Comparison of ENCODE assay signal across 8 mouse cellular contexts in the genomic region with DNA sequence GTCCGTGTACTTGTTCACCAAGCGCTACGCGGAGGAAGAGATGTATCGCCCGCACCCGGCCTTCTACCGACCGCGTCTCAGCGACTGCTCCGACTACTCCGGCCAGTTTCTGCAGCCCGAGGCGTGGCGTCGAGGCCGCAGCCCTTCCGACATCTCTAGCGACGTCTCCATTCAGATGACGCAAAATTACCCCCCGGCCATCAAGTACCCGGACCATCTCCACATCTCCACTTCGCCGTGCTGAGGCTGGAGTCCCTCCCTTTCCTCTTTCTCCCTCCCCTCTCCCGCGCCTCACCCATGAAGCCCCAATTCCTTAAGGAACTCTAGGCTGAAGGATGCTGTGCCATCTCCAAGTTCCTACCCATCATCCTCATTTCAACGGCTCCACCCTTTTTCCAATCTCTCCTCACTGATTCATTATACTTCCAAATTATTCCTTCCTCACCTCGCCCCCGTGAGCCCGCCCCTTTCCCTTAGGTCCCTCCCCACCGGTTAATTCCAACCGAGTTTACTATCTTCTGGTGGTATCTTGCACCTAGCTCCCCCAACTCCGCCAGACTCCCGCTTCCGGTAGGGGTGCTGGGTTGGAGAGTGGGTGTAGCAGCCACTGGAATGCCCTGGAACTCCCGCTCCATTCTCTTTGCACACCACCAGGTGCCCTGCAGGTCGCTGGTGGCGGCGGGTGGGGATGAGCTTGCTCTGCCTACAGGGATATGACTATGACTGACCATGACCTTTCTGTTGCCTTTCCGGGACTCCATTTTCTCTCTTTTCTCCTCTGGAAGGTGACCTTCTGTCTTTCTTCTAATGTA. TPM values are rescaled to one million over a fixed set of nuclear protein-coding genes. Genes with fewer than 3 reads are reported as not detected.
DNase-seq lines count a peak whose midpoint lies in the region; ATAC-seq and TF ChIP-seq lines count a peak whose summit lies in the region.

No protein-coding gene starts in this region.

- H3K27me3 ChIP-seq in heart, postnatal 0 days (ENCODE audit: control insufficient read depth, insufficient read depth, low read length): peaks cover 31% of the 10 kb centered on the region
- peaks cover 24% of the 10 kb centered on the region for H3K27me3 ChIP-seq in embryonic facial prominence, embryonic 13.5 days
- H3K27me3 ChIP-seq in liver, embryonic 13.5 days: peaks cover 39% of the 10 kb centered on the region
- H3K27me3 ChIP-seq in cerebellum, adult 2 months (ENCODE audit: control insufficient read depth, insufficient read depth, low read length): no peaks in the 10 kb centered on the region

- H3K9me3 ChIP-seq in heart, postnatal 0 days (replicated peaks; ENCODE audit: control insufficient read depth, low read length): no peaks in the 10 kb centered on the region
- no peaks in the 10 kb centered on the region for H3K9me3 ChIP-seq in ES-E14 (ENCODE audit: control insufficient read depth, insufficient read depth, low read depth, low read length)
- no peaks in the 10 kb centered on the region for H3K9me3 ChIP-seq in embryonic facial prominence, embryonic 13.5 days
- no peaks in the 10 kb centered on the region for H3K9me3 ChIP-seq in liver, embryonic 13.5 days (replicated peaks)

- H3K27ac ChIP-seq in heart, postnatal 0 days (ENCODE audit: low read depth): no peak overlapping the region
- peak overlapping the region; percentile 98 for H3K27ac ChIP-seq in ES-E14 (ENCODE audit: insufficient read depth, low read depth, low read length, poor library complexity, severe bottlenecking)
- H3K27ac ChIP-seq in embryonic facial prominence, embryonic 13.5 days: no peak overlapping the region
- no peak overlapping the region for H3K27ac ChIP-seq in liver, embryonic 13.5 days
- no peak overlapping the region for H3K27ac ChIP-seq in cerebellum, adult 2 months (ENCODE audit: insufficient read depth, low read length)

- H3K4me1 ChIP-seq in heart, postnatal 0 days (ENCODE audit: control insufficient read depth, insufficient read depth): 0 out of 2 replicates have a peak, but pooled peaks cover 3% of the 10 kb centered on the region
- H3K4me1 ChIP-seq in ES-E14 (ENCODE audit: control insufficient read depth in 2 of 2, insufficient read depth in 2 of 2, low read length in 2 of 2, poor library complexity in 1 of 2): peaks cover 13 to 26% of the 10 kb centered on the region in 2 experiments
- H3K4me1 ChIP-seq in embryonic facial prominence, embryonic 13.5 days: peaks cover 8% of the 10 kb centered on the region
- no peaks in the 10 kb centered on the region; the same call in none of the 2 replicates for H3K4me1 ChIP-seq in liver, embryonic 13.5 days (replicated peaks)
- H3K4me1 ChIP-seq in cerebellum, adult 2 months (ENCODE audit: control insufficient read depth, insufficient read depth, low read length): peaks cover 5% of the 10 kb centered on the region; the same call in 1 of the 2 replicates

- no peak for DNase-seq in heart, postnatal 0 days (ENCODE audit: low spot score)
- DNase-seq in heart, adult 8-10 months (ENCODE audit: low spot score): no peak
- DNase-seq in ES-E14 (ENCODE audit: low read depth, low spot score): no peak
- DNase-seq in liver, embryonic 13.5 days: no peak
- no peak for DNase-seq in frontal cortex, postnatal 14 days (ENCODE audit: low spot score in 2 of 2)
- no peak for DNase-seq in cerebellum, adult 2 months
- DNase-seq in lung, postnatal 4 days: no peak

- no peaks in the 10 kb centered on the region for H3K36me3 ChIP-seq in heart, postnatal 0 days (replicated peaks; ENCODE audit: control insufficient read depth, insufficient read depth, low read length)
- H3K36me3 ChIP-seq in ES-E14 (ENCODE audit: control insufficient read depth, insufficient read depth, low read length, poor library complexity, severe bottlenecking): no peaks in the 10 kb centered on the region; the same call in 1 of the 2 replicates
- peaks cover 32% of the 10 kb centered on the region for H3K36me3 ChIP-seq in embryonic facial prominence, embryonic 13.5 days
- no peaks in the 10 kb centered on the region for H3K36me3 ChIP-seq in liver, embryonic 13.5 days

- no peak for ATAC-seq in heart, postnatal 0 days (ENCODE audit: insufficient read depth, low read depth)
- no peak for ATAC-seq in embryonic facial prominence, embryonic 13.5 days (ENCODE audit: insufficient number of reproducible peaks, insufficient read depth, low FRiP score, low TSS enrichment, low read depth)
- no peak for ATAC-seq in liver, embryonic 13.5 days (ENCODE audit: low read depth)

- no peak for TF ChIP-seq CTCF in heart, postnatal 0 days (IDR thresholded peaks at IDR 0.05; ENCODE audit: low read depth)
- no peak for TF ChIP-seq CTCF in cerebellum, adult 2 months (IDR thresholded peaks at IDR 0.05; ENCODE audit: borderline replicate concordance, insufficient read depth, low read depth, low read length)

- TF ChIP-seq EP300 in heart, postnatal 0 days (IDR thresholded peaks at IDR 0.05; ENCODE audit: low read depth): no peak

- peak overlapping the region; percentile 57 for H3K4me2 ChIP-seq in heart, postnatal 0 days (ENCODE audit: low read depth, low read length)
- peak overlapping the region; percentile 52 for H3K4me2 ChIP-seq in embryonic facial prominence, embryonic 13.5 days
- peak overlapping the region; percentile 4; the same call in 1 of the 2 replicates for H3K4me2 ChIP-seq in liver, embryonic 13.5 days

- TF ChIP-seq POLR2A in cerebellum, adult 2 months (IDR thresholded peaks at IDR 0.05; ENCODE audit: borderline replicate concordance, insufficient read depth, low read length): no peak

- in situ Hi-C loops in ES-E14 (cut with MboI; ENCODE audit: low sequenced_read_pairs in 2 of 2, unreplicated experiment in 2 of 2): no loop called here

- no peak overlapping the region for H3K9ac ChIP-seq in heart, postnatal 0 days (replicated peaks; ENCODE audit: low read depth, low read length)
- peak overlapping the region; percentile 77 for H3K9ac ChIP-seq in ES-E14 (ENCODE audit: insufficient read depth, low read depth, low read length, poor library complexity, severe bottlenecking)
- H3K9ac ChIP-seq in embryonic facial prominence, embryonic 13.5 days: no peak overlapping the region; the same call in 1 of the 2 replicates
- H3K9ac ChIP-seq in liver, embryonic 13.5 days: no peak overlapping the region

- WGBS in heart, postnatal 0 days: 4% methylated on average over 42 of the region's 42 CpGs
- 15% methylated on average over 42 of the region's 42 CpGs for WGBS in embryonic facial prominence, embryonic 13.5 days
- 3% methylated on average over 42 of the region's 42 CpGs for WGBS in liver, embryonic 13.5 days (ENCODE audit: insufficient replicate concordance)
- 49% methylated on average over 42 of the region's 42 CpGs for WGBS in cerebellum, adult 2 months

- H3K4me3 ChIP-seq in heart, postnatal 0 days (ENCODE audit: low read depth, low read length): peak overlapping the region; percentile 28
- H3K4me3 ChIP-seq in ES-E14 (ENCODE audit: insufficient read depth in 1 of 2, low read depth in 1 of 2, low read length in 2 of 2, poor library complexity in 1 of 2, severe bottlenecking in 1 of 2): peak overlapping the region; percentile 83
- 0 out of 2 replicates have a peak overlapping the region, but pooled peaks have one; percentile 11 for H3K4me3 ChIP-seq in embryonic facial prominence, embryonic 13.5 days
- no peak overlapping the region for H3K4me3 ChIP-seq in liver, embryonic 13.5 days (replicated peaks)
- H3K4me3 ChIP-seq in cerebellum, adult 2 months (replicated peaks; ENCODE audit: insufficient read depth, low read depth, low read length): no peak overlapping the region

TF ChIP-seq in ES-E14, 5 proteins besides CTCF, POLR2A, EP300 and RAD21:
- TF ChIP-seq MAFK (IDR thresholded peaks at IDR 0.05; ENCODE audit: insufficient read depth, low read depth, low read length): no peak
- TF ChIP-seq ZNF384 (IDR thresholded peaks at IDR 0.05; ENCODE audit: low read depth, low read length): no peak
- no peak for TF ChIP-seq ZC3H11A (IDR thresholded peaks at IDR 0.05; ENCODE audit: borderline replicate concordance, low read depth, low read length)
- no peak for TF ChIP-seq CHD2 (IDR thresholded peaks at IDR 0.05; ENCODE audit: low read depth, low read length)
- TF ChIP-seq HCFC1 (IDR thresholded peaks at IDR 0.05; ENCODE audit: borderline replicate concordance, insufficient read depth, low read length): no peak

RNA-seq across cellular contexts. Expression of a gene that starts 23.6 kb away (rescaled TPM):
- total RNA-seq in heart, postnatal 0 days (2014; rRNA removed; ENCODE audit: low replicate concordance): not detected in 2 replicates
- not detected in 2 replicates for polyA plus RNA-seq in heart, postnatal 0 days (2015; fragmentation: Nextera tagmentation; extraction: Ambion mirVana)
- total RNA-seq in heart, adult 8-10 months (2022): not detected
- total RNA-seq in ES-E14 (2012; rRNA removed): 7.8 and 9.8 TPM in 2 replicates
- 5.5 and 7.5 TPM in 2 replicates for polyA plus RNA-seq in embryonic facial prominence, embryonic 13.5 days (2015; fragmentation: Nextera tagmentation; extraction: Ambion mirVana)
- 0.10 TPM in 1 of 2 replicates, not detected in the other for polyA plus RNA-seq in liver, embryonic 13.5 days (2015; fragmentation: Nextera tagmentation; extraction: Ambion mirVana)
- polyA plus RNA-seq in cerebellum, adult 2 months (2012; rRNA removed): 16.6 and 20.6 TPM in 2 replicates

RNA-seq across cellular contexts. Expression of a gene that starts 34.2 kb away (rescaled TPM):
- 4.0 and 6.3 TPM in 2 replicates for total RNA-seq in heart, postnatal 0 days (2014; rRNA removed; ENCODE audit: low replicate concordance)
- 0.15 and 0.29 TPM in 2 replicates for polyA plus RNA-seq in heart, postnatal 0 days (2015; fragmentation: Nextera tagmentation; extraction: Ambion mirVana)
- 1 to 10 TPM; 3.0 to 3.6 (median 3.3) TPM for total RNA-seq in heart, adult 8-10 months (2022)
- 14.4 and 16.0 TPM in 2 replicates for total RNA-seq in ES-E14 (2012; rRNA removed)
- 3.3 and 3.7 TPM in 2 replicates for polyA plus RNA-seq in embryonic facial prominence, embryonic 13.5 days (2015; fragmentation: Nextera tagmentation; extraction: Ambion mirVana)
- polyA plus RNA-seq in liver, embryonic 13.5 days (2015; fragmentation: Nextera tagmentation; extraction: Ambion mirVana): not detected in 2 replicates
- polyA plus RNA-seq in cerebellum, adult 2 months (2012; rRNA removed): 278 and 296 TPM in 2 replicates

RNA-seq across cellular contexts. Expression of a gene that starts 57.1 kb away (rescaled TPM):
- total RNA-seq in heart, postnatal 0 days (2014; rRNA removed; ENCODE audit: low replicate concordance): 12.0 and 21.3 TPM in 2 replicates
- 20.4 and 20.9 TPM in 2 replicates for polyA plus RNA-seq in heart, postnatal 0 days (2015; fragmentation: Nextera tagmentation; extraction: Ambion mirVana)
- total RNA-seq in heart, adult 8-10 months (2022): 1 to 10 TPM; 2.0 to 4.4 (median 2.5) TPM
- 5.8 and 6.1 TPM in 2 replicates for total RNA-seq in ES-E14 (2012; rRNA removed)
- polyA plus RNA-seq in embryonic facial prominence, embryonic 13.5 days (2015; fragmentation: Nextera tagmentation; extraction: Ambion mirVana): 0.46 and 0.67 TPM in 2 replicates
- polyA plus RNA-seq in liver, embryonic 13.5 days (2015; fragmentation: Nextera tagmentation; extraction: Ambion mirVana): 0.28 and 0.30 TPM in 2 replicates
- polyA plus RNA-seq in cerebellum, adult 2 months (2012; rRNA removed): 0.05 and 0.13 TPM in 2 replicates

Comparison
In these comparisons a context has a peak if more than half of its experiments do, and no peak if none do; other contexts are left out.
1. H3K4me2 ChIP-seq: peak in every context shown above with its lines; median percentile 57 in heart, postnatal 0 days; 52 in embryonic facial prominence, embryonic 13.5 days; 4 in liver, embryonic 13.5 days.
2. H3K4me3 ChIP-seq: peak in heart, postnatal 0 days (single experiment), ES-E14 (2 of 2) and embryonic facial prominence, embryonic 13.5 days (single experiment); none in liver, embryonic 13.5 days (single experiment) and cerebellum, adult 2 months (single experiment).
3. RNA of a gene that starts 34.2 kb away (polyA plus RNA-seq): 278 to 296 TPM in cerebellum, adult 2 months; 3.3 to 3.7 TPM in embryonic facial prominence, embryonic 13.5 days, 0.15 to 0.29 TPM in heart, postnatal 0 days and not detected in liver, embryonic 13.5 days; every median in the first group is over 10 times any median in the second.
4. RNA of a gene that starts 57.1 kb away (polyA plus RNA-seq): 20.4 to 20.9 TPM in heart, postnatal 0 days; 0.46 to 0.67 TPM in embryonic facial prominence, embryonic 13.5 days, 0.28 to 0.30 TPM in liver, embryonic 13.5 days and 0.05 to 0.13 TPM in cerebellum, adult 2 months; every median in the first group is over 10 times any median in the second.